Mouse (Mus musculus) ES-Bruce4 (cell line): ENCODE measurements around the gene Prss38.

Source experiments
- CTCF ChIP-seq: IDR thresholded peaks from one replicate; pipeline ENCODE4 v1.8.1; 2011; ENCODE audit warnings: low read depth, low read length
- EP300 ChIP-seq: IDR thresholded peaks from 2 replicates; pipeline ENCODE4 v1.6.1; 2011; ENCODE audit warnings: low read depth, low read length; ENCODE audit not compliant: insufficient read depth

DNA sequence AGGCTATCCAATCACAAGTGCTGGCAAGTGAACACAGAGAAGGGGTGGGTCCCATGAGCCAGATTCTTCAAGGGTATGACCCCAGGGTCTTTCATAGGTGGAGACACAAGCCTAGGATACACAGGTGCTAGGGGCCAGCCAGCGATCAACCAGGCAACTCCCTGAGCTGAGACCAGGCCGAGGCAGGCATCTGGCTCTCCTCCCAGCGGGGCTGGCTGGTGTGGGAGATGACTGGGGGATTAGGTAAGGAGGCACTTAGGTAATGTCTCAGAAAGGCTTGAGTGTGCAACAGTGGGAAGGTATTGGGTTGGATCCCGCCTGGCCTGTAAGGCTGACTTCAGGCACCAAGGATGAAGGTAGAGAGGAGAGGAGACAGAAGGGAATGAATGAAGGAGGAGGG lies 40.3 kb downstream of the Prss38 start:
- TF ChIP-seq CTCF (no peak), EP300 (no peak)
